Mouse (Mus musculus): Measurements from ENCODE around the gene 4930404N11Rik.

4930404N11Rik gene

DNA sequence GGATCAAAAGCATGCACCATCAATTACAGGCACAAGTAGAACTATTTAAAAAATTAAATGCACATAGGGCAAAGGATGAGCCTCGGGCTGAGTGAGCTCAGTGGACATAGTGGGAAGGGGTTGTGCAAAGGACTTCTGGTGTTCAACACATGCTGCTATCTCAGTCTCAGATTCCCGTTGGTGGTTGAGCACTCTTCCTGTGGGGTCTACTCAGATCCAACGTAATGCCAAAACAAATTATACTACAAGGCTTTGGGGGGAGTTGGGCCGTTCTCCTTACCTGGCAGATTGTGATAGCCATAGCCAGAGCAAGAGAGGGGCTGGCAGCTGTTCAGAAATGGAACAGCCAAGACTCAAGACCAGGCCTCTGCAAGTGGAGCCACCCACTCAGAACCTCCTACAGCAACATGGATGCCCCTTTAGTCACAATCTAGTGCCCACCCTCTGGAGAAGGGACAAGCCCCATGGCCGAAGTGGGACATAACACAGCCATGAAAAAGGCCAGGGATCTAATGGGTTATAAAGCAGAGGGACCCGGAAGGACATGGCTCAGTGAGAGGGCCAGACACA is 14.3 kb upstream of the 4930404N11Rik start:
- DNase-seq: no peak

DNA sequence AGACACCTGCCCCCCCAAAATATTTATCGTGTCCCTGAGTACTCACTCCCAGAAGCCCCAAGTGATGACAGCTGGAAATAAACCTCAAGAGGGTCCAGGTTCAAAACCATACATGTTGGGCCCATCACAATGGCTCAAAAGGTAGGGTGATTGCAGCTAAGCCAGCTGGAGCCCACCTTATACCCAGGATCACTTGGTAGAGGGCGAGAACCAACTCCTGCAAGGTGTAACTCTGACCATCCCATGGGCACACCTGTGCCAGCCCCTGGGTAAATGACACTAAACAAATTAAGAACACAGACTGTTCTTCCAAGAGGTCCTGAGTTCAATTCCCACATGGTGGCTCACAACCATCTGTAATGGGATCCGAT is 13.6 kb upstream of the 4930404N11Rik start:
- no peak for DNase-seq

DNA sequence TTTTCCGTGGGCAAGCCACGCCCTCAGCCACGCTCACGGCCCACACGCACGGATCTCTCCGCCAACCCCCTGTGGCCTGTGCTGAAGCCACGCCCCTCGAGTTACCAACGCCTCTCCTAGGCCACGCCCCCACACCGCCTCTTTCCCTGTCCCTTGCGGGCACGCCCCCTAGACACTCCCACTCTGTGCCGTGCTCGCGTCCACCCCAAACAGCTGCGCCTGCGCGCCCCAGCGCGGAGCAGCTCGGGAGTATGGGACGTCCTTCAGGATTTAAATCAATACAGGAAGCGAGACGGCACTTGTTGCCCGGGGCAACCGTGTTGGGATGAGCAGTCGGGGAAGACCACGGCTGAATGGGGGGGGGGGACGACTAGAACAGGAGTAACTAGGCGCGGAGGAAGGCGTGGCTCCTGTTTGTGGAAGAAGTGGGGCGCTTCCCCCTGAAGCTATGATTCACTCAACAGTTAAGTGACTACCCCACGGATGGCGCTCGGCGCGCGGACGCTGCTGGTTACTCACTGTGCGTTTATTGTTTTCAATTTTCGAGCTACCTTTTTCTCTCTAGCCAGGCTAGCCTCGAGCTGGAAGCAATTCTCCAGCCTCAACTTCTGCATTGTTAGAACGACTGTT is 13.1 kb upstream of the 4930404N11Rik start:
- DNase-seq: peak; percentile 100

DNA sequence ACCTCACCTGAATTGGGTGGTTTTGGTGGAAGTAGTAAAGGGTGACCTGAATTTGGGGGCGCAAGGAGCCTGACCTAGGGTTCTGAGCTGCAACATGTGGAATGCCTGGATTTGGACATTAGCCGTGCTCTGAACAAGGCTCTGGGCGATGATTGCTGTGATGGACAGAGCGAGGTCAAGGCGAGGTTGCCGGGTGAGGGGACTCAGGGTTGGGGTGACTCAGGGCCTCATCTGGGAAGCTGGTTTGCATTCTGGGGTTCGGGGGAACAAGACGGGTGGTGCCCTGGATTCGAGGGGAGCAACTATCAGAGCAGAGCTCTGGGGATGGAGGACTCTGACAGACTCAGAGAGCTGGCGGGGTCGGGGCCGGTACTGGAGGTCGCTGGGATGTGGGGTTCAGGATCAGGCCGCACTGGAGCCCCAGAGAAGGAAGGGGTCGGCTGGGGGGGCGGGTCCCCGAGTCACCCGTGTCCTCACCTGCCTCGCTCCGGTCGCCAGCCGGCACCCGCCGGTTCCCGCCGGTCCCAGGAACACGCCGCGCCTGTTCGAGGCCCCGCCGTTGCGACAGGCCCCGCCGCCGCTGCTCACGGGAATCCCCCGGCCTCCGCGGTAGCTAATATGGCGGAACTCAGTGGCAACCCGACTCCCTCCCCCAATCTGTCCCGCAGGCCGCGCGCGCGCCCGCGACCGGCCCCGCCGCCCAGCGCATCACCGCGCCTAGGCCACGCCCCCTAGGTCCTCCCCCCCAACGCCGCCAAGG is 12.4 kb upstream of the 4930404N11Rik start, which contains the start of gene Fzr1:
TSS of gene Fzr1 (minus strand) at position 724 of the 760 bp plus-strand sequence.
- no peak for DNase-seq

DNA sequence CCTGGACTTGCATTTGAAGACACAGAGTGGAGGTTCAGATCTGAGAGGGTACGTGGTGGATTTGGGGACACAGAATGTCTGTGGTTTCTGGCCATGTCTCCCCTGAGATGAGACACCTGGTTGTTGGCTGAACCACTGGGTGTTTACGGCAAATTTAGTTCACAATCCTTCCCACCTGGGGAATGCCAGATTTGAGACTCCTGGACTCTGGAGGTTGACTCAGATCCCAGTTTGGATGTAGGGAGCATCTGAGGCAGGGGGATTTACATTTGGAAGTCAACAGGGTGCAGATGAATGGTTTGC is 11.7 kb upstream of the 4930404N11Rik start:
- DNase-seq: no peak

DNA sequence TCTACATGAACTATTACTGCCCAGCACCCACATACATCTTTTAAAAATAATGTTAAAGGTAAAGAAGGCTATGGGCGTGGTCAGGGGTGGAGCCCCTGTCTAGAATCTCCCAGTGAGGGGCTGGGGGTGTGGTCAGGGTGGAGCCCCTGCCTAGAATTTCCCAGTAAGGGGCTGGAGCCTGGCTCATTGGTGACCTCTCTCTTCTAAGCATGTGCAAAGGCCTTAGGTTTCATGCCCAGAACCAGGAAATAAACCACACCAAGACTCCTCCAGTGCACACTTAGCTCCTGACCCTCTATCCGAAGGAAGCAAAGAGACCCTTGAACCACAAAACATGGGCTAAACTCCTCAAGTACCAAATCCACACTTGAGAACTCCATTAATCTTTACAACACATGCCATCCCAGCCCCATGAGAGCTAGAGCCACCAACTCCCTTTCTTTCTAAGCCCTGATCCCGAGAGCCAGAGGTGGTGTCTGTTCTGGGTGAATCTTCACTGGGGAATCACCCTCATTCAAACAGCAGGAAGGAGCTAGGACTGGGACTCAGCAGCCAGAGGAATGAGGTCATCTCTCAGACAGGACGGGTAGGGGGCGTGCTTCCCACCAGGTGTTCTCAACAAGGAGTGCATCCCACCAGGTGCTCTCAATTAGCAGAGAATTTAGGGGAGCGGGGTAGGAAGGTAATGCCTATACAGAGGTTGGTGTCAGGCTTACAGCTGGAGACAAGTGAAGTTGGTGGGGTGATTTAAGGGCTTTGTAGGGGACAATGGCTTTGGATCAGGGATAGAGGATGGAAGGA is 11.1 kb upstream of the 4930404N11Rik start:
- no peak for DNase-seq

DNA sequence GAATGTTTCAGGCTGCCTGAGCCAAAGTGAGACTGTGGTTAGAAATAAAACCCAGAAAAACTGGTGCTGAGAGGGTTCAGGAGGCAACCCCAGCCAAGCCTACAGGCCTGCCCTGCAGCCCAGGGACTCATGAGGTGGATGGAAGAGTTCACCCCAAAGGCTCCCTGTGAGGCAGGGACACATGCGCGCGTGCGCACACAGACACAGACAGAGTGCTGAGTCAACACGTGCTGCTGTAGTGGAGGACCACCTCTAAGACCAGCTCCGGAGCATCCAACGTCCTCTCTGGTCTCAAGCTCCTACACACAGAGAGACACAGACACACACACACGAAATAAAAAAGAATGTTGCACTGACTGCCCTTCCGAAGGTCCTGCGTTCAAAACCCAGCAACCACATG is 9.7 kb upstream of the 4930404N11Rik start:
- no peak for DNase-seq

DNA sequence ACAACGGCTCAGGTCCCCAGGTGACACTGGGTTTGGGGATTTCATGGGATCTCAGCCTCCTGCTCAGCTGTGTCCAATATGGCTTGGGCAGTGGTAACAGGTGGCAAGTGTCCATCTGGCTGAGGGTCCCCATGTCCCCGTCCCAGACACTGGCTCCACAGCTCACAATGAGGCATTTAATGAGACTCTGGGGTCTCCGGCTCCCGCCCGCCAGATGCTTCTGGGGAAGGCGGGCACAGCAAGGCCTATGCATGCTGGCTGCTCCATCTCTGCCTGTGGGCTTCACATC is 1.5 kb upstream of the 4930404N11Rik start:
- no peak for DNase-seq

DNA sequence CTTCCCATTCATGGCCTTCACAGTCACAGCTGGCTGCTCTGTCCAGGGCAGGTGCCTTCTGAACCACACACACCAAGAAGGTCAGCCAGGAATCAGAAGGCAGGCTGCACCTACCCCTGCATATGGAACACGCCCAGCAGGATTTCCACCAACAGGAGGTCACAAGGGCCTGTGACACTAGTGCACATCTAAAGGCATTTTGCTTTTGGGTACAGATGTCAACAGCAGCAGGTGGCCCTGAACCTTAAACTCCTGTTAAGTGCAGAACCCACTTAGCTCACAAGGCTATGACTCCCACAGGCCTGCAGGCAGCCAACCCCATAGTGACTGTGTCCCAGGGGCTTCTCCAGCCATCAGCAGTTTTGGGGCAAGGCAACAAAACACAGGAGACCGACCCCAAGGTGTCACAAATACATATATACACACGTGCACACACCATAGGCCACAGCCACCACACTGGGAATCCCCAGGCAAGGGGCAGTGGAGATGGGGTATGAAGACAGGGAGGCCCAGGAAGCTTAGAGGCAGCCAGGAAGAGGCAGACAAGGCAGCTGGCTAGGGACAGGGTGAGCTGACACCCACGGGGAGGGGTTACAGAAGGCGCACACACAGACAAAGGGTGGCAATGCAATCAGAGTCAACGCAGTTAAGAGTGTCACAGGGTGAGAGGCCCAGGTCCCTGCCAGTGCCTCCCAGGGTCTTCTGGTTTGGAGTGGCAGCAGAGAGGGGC is 1.0 kb upstream of the 4930404N11Rik start:
- no peak for DNase-seq

DNA sequence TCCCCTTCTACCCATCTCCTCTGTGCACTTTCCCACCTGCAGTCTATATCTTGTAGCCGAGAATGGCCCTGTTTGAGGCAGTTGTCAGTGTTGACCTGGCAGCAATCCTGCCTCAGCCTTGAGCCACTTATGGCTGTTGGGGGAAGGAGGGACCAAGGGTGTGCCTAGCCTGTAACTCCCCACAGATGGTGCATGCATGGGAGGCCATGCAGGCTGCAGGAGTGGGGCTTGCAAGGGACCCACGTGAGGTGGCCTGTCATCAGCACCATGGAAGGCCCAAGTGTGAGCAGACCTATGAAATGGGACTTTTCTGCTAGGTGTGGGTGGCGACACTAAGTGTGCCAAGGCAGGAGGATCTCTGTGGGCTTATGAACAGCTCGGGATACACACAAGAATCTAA is 543 bp downstream of the 4930404N11Rik start:
- no peak for DNase-seq

DNA sequence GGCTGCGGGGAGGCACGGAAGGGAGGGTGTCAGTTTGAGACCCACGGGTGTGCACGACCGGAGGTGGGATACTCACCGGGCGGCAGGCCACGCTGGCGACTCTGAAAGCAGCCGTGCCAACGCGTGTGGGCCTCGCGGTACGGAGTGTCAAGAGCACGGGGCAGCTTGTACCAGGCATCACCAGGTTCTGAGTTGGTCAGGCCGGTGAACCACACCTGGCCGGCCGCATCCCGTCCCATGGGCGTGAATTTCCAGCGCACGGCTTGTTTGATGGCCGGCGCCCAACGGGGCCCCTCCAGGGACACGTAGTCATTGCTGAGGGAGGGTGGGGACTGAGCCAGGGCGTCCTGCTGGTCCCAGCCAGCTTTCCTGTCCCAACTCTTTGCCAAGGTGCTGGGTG is 950 bp downstream of the 4930404N11Rik start:
- no peak for DNase-seq

DNA sequence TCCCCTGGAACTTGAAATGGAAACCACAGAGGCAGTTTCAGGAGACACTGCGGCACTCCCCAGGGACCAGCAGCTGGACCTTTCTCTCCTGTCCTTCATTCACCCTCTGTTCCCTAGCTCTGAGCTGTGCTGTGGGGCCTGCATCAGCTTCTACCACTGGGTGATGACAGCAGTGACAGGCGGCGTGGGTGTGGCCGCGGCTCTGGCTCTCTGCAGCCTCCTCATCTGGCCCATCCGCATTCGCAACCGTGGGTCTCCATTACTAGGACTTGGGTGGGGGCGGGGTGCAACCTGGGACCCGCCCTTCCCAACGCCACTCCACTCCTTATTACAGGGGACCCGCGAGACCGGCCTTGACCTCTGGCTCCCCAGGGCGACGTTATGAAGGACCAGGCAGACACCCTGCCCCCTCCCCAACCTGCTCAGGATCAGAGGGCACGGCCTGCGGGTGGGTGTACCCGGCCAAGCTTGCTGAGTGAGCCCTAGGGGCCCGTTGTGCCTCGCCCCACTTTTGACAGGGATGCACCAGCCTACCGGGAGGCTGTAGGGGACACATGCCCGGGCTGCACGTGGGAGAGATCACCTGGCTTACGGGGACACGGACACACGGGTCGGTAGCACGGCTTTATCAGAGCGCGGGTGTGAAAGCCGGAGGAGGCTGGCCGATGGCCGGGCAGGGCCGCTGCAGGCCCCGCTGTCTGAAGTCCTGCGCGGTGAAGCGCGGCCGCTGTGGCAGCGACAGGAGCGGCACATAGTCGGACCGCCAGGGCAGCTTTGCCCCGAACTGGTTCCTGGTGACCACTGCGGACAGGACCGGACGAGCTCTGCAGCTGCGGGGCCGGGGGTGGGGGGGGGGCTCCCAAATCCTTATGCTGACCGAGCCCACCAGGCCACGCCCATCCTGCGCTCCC is 1.9 kb downstream of the 4930404N11Rik start:
- DNase-seq: no peak

DNA sequence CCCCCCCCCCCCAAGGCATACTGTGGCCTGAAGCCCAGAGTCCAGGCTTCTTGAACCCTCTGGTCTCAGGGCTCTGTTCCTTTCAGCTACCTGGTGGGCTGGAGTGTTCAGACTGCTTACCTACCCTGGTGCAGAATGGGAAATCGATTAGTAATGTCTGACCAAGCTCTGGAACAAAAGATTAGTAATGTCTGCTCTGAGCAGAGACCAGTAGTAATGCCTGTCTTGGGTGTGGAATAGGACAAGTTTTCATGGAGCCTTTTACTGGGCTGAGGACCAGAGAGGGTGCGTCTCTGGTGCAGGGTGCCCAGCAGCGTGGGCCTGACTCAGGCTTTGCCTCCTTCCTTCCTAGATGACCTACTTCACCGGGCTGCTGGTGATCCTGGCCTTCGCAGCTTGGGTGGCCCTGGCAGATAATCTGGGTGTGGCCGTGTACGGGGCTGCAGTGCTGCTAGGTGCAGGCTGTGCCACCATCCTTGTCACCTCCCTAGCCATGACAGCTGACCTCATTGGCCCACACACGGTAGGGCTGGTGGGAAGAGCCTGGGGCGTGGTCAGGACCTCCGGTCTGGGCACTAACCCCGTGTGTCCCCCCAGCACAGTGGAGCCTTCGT is 3.2 kb downstream of the 4930404N11Rik start:
- DNase-seq: no peak

DNA sequence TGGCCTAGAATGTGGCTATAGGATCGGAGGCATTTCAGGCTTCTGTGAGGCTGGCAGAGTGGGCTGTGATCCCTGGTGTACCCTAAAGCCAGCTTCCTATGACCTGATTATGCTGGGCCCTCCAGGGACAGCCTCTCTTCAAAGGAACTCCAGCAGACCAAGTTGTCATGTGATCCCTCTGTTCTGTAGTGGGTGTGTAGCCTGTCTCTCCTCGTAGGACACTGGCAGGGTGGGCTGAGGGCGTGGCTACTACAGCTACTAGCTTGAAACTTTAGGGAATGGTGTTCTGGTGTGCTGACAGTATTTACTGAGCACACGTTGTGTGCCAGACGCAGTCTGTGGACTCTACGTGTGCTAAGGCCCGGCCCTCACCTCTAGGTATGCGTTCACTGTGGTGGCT is 4.9 kb downstream of the 4930404N11Rik start:
- no peak for DNase-seq

DNA sequence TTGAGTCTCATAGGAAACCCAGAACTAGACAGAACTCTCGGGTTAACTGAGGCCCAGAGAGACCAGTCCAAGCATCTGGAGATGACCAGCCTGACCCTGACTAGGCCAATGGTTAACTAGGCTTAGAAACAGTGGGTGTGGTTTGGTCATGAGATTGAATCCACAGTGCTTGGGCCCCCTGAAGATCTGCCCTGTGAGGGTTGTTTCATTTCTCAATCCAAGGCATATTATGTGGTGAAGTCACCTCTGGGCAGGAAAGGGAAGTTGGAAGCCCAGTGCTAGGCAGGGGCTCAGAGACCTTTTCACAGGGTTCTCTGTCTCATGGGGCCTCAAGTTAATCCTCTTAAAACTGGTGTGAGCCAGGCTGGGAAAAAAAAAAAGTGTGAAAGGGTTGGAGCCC is 6.8 kb downstream of the 4930404N11Rik start:
- DNase-seq: no peak

DNA sequence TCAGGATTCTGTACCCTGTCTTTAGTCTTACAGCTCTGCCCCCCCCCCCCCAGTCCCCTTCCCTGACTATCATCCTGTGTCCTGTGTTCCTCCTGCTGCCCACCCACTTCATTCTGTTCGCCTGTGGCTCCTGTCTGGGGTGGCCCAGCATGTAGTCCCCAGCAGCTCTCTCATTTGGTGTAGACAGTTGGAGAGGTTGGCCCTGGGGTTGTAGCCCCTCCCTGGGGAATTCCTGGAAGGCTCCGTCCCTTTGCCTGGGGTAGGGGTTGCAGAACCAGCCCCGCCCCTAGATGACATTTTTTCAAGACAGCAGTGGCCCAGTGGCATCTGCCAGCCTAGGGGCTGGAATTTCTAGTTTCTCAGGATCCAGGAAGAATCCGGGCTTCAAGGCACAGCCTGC is 7.4 kb downstream of the 4930404N11Rik start:
- DNase-seq: peak; percentile 41

DNA sequence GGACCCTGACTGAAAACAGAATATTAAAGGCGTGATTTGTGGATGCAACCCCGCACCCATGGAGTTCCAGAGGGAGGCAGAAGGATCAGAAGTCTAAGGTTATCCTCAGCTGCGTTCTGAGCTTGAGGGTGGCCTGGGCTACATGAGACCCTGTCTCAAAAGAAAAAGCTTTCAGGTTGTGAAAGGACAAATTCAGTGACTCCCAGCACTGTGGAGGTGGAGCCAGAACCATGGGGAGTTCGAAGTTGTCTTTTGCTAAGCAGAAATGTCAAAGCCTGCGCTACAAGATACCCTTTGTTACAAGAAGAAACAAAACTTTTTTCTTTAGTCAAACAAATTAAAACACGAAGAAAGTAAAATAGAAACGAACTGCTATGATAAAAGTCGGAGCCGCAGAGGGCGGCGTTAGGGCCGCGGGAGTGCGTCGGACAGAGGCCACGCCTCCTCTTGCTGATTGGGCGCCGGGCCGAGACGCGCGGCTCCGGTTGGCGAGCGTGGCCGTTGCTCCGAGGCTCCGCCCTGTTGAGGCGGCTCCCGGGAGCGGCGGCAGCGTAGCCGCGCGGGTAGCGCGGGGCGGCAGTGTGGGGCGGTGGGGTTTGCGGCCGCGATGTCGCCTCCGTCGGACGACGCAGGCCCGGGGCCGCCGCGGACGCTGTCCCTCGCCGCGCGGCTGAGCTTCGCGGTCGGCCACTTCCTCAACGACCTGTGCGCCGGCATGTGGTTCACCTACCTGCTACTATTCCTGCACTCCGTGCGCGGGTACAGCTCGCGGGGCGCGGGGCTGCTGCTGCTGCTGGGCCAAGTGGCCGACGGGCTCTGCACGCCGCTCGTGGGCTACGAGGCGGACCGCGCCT is 8.4 kb downstream of the 4930404N11Rik start, which contains the start of gene Mfsd12:
TSS of gene Mfsd12 (plus strand) at position 501 of the 854 bp plus-strand sequence.
- DNase-seq: peak; percentile 95

DNA sequence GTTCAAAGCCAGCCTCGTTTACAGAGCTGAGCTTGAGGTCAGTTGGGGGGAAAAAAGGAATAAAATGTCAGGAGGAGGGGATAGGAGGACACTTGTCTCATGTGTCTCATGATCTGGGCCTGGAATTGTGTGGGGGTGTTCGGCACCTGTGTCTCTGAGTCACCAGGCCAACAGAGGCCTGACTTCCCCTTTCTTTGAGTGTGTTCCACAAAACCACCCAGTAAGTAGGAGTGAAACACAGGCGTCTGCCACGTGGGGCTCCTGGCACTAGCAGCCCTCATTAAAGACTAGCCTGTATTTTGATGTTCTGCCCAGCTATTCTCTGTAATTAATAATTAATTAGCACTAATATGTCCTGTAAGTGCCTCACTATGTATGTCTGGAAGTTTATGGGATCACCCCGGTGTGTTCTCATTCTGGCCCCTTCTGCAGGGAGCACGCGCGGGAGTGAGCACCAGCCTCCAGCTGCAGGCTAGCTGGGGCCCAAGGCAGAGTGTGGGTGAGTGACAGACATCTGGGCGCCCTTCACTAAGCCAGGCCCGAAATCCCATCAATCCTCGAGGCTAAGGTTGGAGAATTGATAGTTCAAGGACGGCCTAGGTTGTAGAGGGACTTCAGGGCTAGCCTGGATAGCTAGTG is 9.1 kb downstream of the 4930404N11Rik start:
- DNase-seq: no peak

DNA sequence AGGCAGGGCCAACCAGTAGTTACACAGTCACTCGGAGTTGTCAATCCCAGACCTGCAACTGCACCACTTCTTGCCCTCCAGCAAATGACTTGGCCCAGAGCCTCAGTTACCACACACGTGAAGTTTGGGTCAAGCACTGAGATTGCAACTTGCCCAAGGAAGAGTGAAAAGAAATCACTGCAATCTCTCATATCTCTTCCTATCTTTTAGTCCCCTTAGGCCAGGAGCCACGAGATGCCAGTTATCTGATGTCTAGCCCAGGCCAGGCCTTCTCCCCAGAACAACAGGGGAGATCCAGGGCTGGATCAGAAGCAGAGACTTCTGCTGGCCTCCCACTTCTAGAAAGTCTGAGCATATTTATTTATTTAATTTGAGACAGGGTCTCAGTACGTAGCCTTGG is 10.1 kb downstream of the 4930404N11Rik start:
- DNase-seq: no peak
